12 mouse cellular contexts compared by ENCODE assay signal in genomic region chr15:101220905-101221297, GRCm38 (mm10). TPM values are rescaled to one million over a fixed set of nuclear protein-coding genes. Genes with fewer than 3 reads are reported as not detected.
DNase-seq lines count a peak whose midpoint lies in the region; ATAC-seq and TF ChIP-seq lines count a peak whose summit lies in the region.
"Had no signal": no experiment of that assay in that cellular context is flagged by ENCODE, and none has a peak within 500 bp of the region (broad histone marks: within the 10 kb centered on the region; RNA-seq: fewer than 3 reads in every experiment).

No protein-coding gene starts in this region.

- peak overlapping the region; percentile 48 for H3K4me2 ChIP-seq in forebrain, embryonic 12.5 days
- no peak overlapping the region for H3K4me2 ChIP-seq in forebrain, embryonic 15.5 days (replicated peaks)
- H3K4me2 ChIP-seq in midbrain, postnatal 0 days (ENCODE audit: low read depth, low read length, poor library complexity, severe bottlenecking), result no peak overlapping the region

- H3K36me3 ChIP-seq in forebrain, embryonic 12.5 days (replicated peaks), result no peaks in the 10 kb centered on the region
- no peaks in the 10 kb centered on the region for H3K36me3 ChIP-seq in forebrain, embryonic 15.5 days
- no peaks in the 10 kb centered on the region for H3K36me3 ChIP-seq in ES-Bruce4 (ENCODE audit: control insufficient read depth, insufficient read depth, low read length, poor library complexity, severe bottlenecking)
- H3K36me3 ChIP-seq in midbrain, postnatal 0 days (ENCODE audit: insufficient read depth, low read length), result no peaks in the 10 kb centered on the region

- H3K4me3 ChIP-seq in forebrain, embryonic 12.5 days (replicated peaks), result no peak overlapping the region
- H3K4me3 ChIP-seq in forebrain, embryonic 15.5 days, result no peak overlapping the region
- H3K4me3 ChIP-seq in ES-Bruce4 (ENCODE audit: low read depth, low read length), result no peak overlapping the region
- no peak overlapping the region for H3K4me3 ChIP-seq in midbrain, postnatal 0 days (ENCODE audit: low read depth, low read length)
- H3K4me3 ChIP-seq: erythroblast, embryonic 14.5 days had no signal

- H3K9ac ChIP-seq in forebrain, embryonic 12.5 days, result 0 out of 2 replicates have a peak overlapping the region, but pooled peaks have one; percentile 7
- H3K9ac ChIP-seq in forebrain, embryonic 15.5 days (replicated peaks), result no peak overlapping the region
- H3K9ac ChIP-seq in ES-Bruce4 (ENCODE audit: low read depth, poor library complexity, severe bottlenecking), result no peak overlapping the region
- H3K9ac ChIP-seq in midbrain, postnatal 0 days (replicated peaks; ENCODE audit: low read length, poor library complexity, severe bottlenecking), result no peak overlapping the region

- H3K4me1 ChIP-seq in forebrain, embryonic 12.5 days, result peaks cover 51% of the 10 kb centered on the region
- H3K4me1 ChIP-seq in forebrain, embryonic 15.5 days, result peaks cover 38% of the 10 kb centered on the region
- peaks cover 4% of the 10 kb centered on the region for H3K4me1 ChIP-seq in ES-Bruce4 (ENCODE audit: control insufficient read depth, insufficient read depth, low read length)
- peaks cover 4% of the 10 kb centered on the region; the same call in 1 of the 2 replicates for H3K4me1 ChIP-seq in midbrain, postnatal 0 days (ENCODE audit: insufficient read depth, low read length)

- no peak for TF ChIP-seq POLR2A in ES-Bruce4 (IDR thresholded peaks at IDR 0.05; ENCODE audit: insufficient read depth, low read length)

- H3K27me3 ChIP-seq in forebrain, embryonic 12.5 days, result peaks cover 22% of the 10 kb centered on the region
- peaks cover 3% of the 10 kb centered on the region; the same call in 1 of the 2 replicates for H3K27me3 ChIP-seq in forebrain, embryonic 15.5 days
- H3K27me3 ChIP-seq in ES-Bruce4 (ENCODE audit: control insufficient read depth, insufficient read depth, low read length, poor library complexity, severe bottlenecking), result no peaks in the 10 kb centered on the region
- H3K27me3 ChIP-seq in midbrain, postnatal 0 days (ENCODE audit: insufficient read depth, low read length), result no peaks in the 10 kb centered on the region

- no peak for TF ChIP-seq EP300 in ES-Bruce4 (IDR thresholded peaks at IDR 0.05; ENCODE audit: insufficient read depth, low read depth, low read length)

- no peak for TF ChIP-seq CTCF in ES-Bruce4 (IDR thresholded peaks at IDR 0.05; ENCODE audit: low read depth, low read length)
- no peak for TF ChIP-seq CTCF in midbrain, postnatal 0 days (IDR thresholded peaks at IDR 0.05)

- 5% methylated on average over 8 of the region's 8 CpGs for WGBS in forebrain, embryonic 12.5 days
- 3% methylated on average over 8 of the region's 8 CpGs for WGBS in forebrain, embryonic 15.5 days
- WGBS in midbrain, postnatal 0 days, result 8% methylated on average over 8 of the region's 8 CpGs

- H3K27ac ChIP-seq in forebrain, embryonic 12.5 days, result peak overlapping the region; percentile 88
- H3K27ac ChIP-seq in forebrain, embryonic 15.5 days (replicated peaks), result no peak overlapping the region
- peak overlapping the region; percentile 19; the same call in 1 of the 2 replicates for H3K27ac ChIP-seq in ES-Bruce4 (ENCODE audit: insufficient read depth, low read length)
- no peak overlapping the region for H3K27ac ChIP-seq in midbrain, postnatal 0 days (ENCODE audit: low read depth, low read length)

- peak; percentile 69 for DNase-seq in forelimb bud, embryonic 11.5 days (ENCODE audit: low read depth, low spot score)
- DNase-seq in midbrain, postnatal 0 days (ENCODE audit: low spot score), result peak; percentile 49
- DNase-seq in adipocyte (ENCODE audit: low spot score), result no peak
- DNase-seq in thymus, postnatal 0 days (ENCODE audit: low spot score), result no peak
- DNase-seq in urinary bladder, postnatal 10 days (ENCODE audit: low spot score), result no peak
- DNase-seq: adrenal gland, postnatal 10 days; heart, postnatal 10 days; layer of hippocampus, postnatal 36 days had no signal

- H3K9me3 ChIP-seq in forebrain, embryonic 12.5 days, result no peaks in the 10 kb centered on the region
- no peaks in the 10 kb centered on the region for H3K9me3 ChIP-seq in forebrain, embryonic 15.5 days
- no peaks in the 10 kb centered on the region for H3K9me3 ChIP-seq in ES-Bruce4 (replicated peaks; ENCODE audit: control insufficient read depth, insufficient read depth, low read length, poor library complexity, severe bottlenecking)
- no peaks in the 10 kb centered on the region for H3K9me3 ChIP-seq in midbrain, postnatal 0 days (ENCODE audit: low read length)

- ATAC-seq in forebrain, embryonic 12.5 days (ENCODE audit: low FRiP score), result peak; percentile 72
- ATAC-seq in forebrain, embryonic 15.5 days (replicated peaks), result no peak
- ATAC-seq in midbrain, postnatal 0 days (ENCODE audit: low FRiP score), result no peak

RNA-seq across cellular contexts. Expression of gene Grasp, which starts 3.1 kb away (rescaled TPM):
- 4.1 and 4.7 TPM in 2 replicates for polyA plus RNA-seq in forebrain, embryonic 12.5 days (2016; fragmentation: Nextera tagmentation; extraction: Ambion mirVana)
- polyA plus RNA-seq in forebrain, embryonic 15.5 days (2015; fragmentation: Nextera tagmentation; extraction: Ambion mirVana), result 1.3 and 1.7 TPM in 2 replicates
- 8.6 and 9.6 TPM in 2 replicates for polyA plus RNA-seq in ES-Bruce4 (2011; ENCODE audit: insufficient read depth, insufficient read length, low read depth, missing spikeins)
- 6.3 and 7.7 TPM in 2 replicates for total RNA-seq in midbrain, postnatal 0 days (2014; rRNA removed)
- 1.8 and 1.9 TPM in 2 replicates for polyA plus RNA-seq in midbrain, postnatal 0 days (2015; fragmentation: Nextera tagmentation; extraction: Ambion mirVana)
- 1.2 TPM in 2 replicates for polyA plus RNA-seq in thymus, postnatal 0 days (2015; fragmentation: Nextera tagmentation; extraction: Ambion mirVana)

RNA-seq across cellular contexts. Expression of gene Nr4a1, which starts 33.2 kb away (rescaled TPM):
- 2.9 and 3.6 TPM in 2 replicates for polyA plus RNA-seq in forebrain, embryonic 12.5 days (2016; fragmentation: Nextera tagmentation; extraction: Ambion mirVana)
- 3.7 and 4.3 TPM in 2 replicates for polyA plus RNA-seq in forebrain, embryonic 15.5 days (2015; fragmentation: Nextera tagmentation; extraction: Ambion mirVana)
- 29.4 and 31.9 TPM in 2 replicates for polyA plus RNA-seq in ES-Bruce4 (2011; ENCODE audit: insufficient read depth, insufficient read length, low read depth, missing spikeins)
- 6.9 and 7.7 TPM in 2 replicates for total RNA-seq in midbrain, postnatal 0 days (2014; rRNA removed)
- polyA plus RNA-seq in midbrain, postnatal 0 days (2015; fragmentation: Nextera tagmentation; extraction: Ambion mirVana), result 6.9 and 7.0 TPM in 2 replicates
- 24.4 and 27.4 TPM in 2 replicates for polyA plus RNA-seq in thymus, postnatal 0 days (2015; fragmentation: Nextera tagmentation; extraction: Ambion mirVana)

RNA-seq across cellular contexts. Expression of gene Acvr1b, which starts 47.0 kb away (rescaled TPM):
- 14.5 and 18.4 TPM in 2 replicates for polyA plus RNA-seq in forebrain, embryonic 12.5 days (2016; fragmentation: Nextera tagmentation; extraction: Ambion mirVana)
- polyA plus RNA-seq in forebrain, embryonic 15.5 days (2015; fragmentation: Nextera tagmentation; extraction: Ambion mirVana), result 22.6 and 22.8 TPM in 2 replicates
- 27.7 and 27.8 TPM in 2 replicates for polyA plus RNA-seq in ES-Bruce4 (2011; ENCODE audit: insufficient read depth, insufficient read length, low read depth, missing spikeins)
- 77.8 and 86.8 TPM in 2 replicates for total RNA-seq in midbrain, postnatal 0 days (2014; rRNA removed)
- polyA plus RNA-seq in midbrain, postnatal 0 days (2015; fragmentation: Nextera tagmentation; extraction: Ambion mirVana), result 15.2 and 15.8 TPM in 2 replicates
- 3.9 and 4.6 TPM in 2 replicates for polyA plus RNA-seq in thymus, postnatal 0 days (2015; fragmentation: Nextera tagmentation; extraction: Ambion mirVana)

Comparison
In these comparisons a context has a peak if more than half of its experiments do, and no peak if none do; other contexts are left out.
1. H3K27ac ChIP-seq: peak in forebrain, embryonic 12.5 days (single experiment) and ES-Bruce4 (single experiment); none in forebrain, embryonic 15.5 days (single experiment) and midbrain, postnatal 0 days (single experiment).
2. DNase-seq: peak in forelimb bud, embryonic 11.5 days (single experiment) and midbrain, postnatal 0 days (single experiment); none in adipocyte (single experiment), thymus, postnatal 0 days (single experiment) and urinary bladder, postnatal 10 days (single experiment).